Mouse (Mus musculus) retina, embryonic 14.5 days (tissue): ENCODE data around the gene Rps5.
"Not testable (repeated sequence)": the region's sequence is repeated elsewhere in the genome, so short reads cannot be mapped to it uniquely, and the experiment has no call there.

Experiments
- DNase-seq: peaks from one replicate; pipeline ENCODE4 v3.0.0-alpha.2; 2015; ENCODE audit warnings: low spot score

Rps5 gene

DNA sequence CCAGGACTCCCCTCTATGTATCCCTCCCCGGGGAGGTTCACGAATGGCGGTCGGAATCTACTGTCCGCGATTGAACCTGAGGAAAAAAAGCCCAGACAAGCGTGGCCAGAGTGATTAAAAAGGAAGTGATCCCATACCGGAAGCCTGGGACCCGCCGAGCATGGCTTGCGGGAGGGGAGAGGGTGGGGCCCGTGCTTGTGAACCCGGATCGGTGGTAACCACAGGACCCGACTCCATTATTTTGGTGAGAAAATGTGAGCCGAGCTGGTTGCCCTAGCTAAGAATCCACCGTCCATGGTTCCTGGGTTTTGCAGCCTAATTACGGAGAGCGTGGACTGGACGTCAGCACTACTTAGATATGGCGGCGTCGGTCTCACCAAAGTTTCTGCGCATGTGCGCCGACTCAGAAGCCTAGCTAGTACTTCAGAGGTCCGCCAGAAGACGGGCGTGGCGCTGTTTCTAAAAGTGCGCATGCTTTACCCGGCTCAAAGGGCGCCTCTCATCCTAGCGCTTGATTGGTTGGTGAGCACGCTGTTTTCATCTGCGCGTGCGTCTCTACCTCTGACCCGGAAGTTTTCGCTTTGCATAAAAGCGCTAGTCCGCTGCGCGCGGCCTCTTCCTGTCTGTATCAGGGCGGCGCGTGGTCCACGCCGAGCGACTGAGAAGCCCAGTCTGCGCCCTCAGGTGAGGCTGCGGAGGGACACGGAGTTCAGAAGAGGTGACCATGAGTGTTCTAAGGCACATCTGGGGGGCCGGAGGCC is at the start of gene Rps5:
Rps5 (plus strand) TSS at position 586 of the 761 bp plus-strand sequence.
- DNase-seq: peak; percentile 100

DNA sequence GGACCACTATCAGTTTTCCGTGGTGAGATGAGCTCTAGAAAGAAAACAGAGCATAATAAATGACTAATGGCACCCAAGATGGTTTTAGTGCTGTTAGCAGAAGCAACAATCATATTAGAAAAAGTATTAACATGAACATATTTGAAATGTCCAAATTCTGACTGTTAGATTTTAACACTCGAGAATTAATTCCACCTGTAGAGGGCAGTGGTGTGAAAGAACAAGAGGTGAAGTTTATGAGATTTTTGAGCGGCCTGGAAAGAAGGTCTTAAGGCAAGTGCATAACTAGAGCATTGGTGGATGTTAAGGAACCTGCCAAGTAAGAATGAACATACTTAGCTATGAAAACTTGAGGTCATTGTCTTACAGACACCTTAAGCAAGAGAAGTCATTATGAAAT is 47.8 kb upstream of the Rps5 start:
- peak; percentile 42 for DNase-seq

DNA sequence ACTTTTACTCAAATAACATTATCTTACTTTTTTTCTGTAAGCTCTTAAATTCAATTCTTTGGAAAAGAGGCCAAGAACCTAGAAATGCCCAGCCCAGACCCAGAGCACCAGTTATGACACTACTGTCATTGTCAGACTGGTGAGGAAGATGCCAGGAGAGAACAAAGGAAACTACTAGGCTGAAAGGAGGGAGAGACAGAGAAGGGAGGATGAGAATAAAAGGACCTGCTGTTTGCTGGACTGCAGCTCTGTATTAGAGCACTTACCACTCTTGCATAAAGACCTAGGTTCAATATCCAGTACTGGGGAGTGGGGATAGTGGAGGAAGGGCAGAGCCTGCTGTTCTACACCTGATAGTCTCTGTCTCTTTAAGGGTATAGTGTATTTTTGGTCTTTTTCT is 42.1 kb upstream of the Rps5 start:
- no peak for DNase-seq

GRCm38 (mm10) chr7:12880497-12880896 is 41.6 kb upstream of the Rps5 start:
- DNase-seq: not testable (repeated sequence)

DNA sequence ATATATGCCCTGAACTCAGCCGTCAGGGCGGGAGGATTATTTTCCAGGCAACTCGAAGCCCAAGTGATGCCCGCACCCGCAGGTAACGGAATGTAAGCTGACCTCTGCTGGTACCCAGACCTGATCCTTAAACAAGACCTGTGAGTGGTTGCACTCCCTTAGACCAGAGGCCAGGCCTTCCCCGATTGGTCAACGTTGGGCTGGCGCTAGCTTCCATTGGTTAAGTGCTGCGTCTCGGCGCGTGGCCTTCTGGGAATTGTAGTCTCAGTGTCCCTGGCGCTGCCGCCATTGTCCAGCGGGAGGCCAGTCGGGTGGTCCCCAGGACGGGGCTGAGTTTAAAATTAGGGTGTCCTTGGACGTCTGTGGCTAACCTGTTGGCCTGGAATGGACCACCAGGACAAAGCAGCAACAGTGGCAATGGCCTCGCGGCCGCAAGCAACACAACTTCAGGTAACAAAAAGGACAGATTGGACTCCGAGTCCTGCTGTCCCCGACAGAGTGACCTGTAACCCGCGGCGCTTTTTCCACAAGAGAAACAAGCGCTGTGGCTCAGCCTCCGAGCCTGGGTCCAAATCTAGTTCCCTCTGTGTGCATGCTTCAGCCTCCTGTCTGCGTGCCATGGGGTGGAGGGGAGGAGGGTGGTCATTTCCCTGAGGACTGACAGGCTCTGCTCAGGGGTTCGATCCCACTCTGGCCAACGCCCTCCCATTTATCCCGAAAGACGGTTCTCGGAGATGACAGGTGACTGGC is 41.0 kb upstream of the Rps5 start, which contains the start of gene Zfp128:
Zfp128 (plus strand) TSS at position 267 of the 750 bp plus-strand sequence.
- DNase-seq: peak; percentile 97

GRCm38 (mm10) chr7:12886563-12887266 is 35.4 kb upstream of the Rps5 start:
- no peak for DNase-seq

- DNase-seq: no peak
These were observed 34.5 kb upstream of the Rps5 start for GRCm38 (mm10) chr7:12887585-12887984.

DNA sequence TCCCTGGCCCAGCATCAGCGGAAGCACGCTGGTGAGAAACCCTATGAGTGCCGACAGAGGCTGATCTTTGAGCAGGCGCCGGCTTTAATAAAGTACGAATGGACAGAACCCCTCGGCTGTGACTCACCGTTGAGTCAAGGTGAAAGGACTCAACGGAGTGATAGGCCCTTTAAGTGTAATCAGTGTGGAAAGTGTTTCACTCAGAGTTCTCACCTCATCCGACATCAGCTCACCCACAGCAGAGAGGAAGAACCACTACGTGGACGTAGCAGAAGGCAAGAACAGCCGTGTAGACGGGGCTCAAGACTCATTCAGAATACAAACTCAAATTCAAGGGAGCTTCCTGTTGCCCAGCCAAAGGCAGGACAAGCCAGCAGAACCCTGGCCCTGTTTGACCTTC is 31.2 kb upstream of the Rps5 start:
- no peak for DNase-seq

DNA sequence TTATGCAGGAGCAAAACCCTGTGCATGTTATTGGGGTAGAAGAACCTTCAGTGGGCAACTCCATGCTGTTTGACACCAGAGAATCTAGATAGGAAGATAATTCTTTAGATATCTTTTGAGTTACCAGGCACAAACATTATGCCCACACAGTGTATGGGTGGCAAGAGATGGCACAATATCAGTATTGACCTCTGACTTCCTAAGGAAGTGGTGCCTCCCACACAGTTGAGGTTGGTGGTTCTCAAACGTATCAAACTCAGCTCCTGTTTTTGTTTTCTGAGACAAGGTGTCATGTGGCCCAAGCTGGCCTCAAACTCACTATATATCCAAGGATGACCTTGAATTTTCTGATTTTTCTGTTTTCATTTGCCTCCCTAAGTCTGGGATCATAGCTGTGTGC is 30.8 kb upstream of the Rps5 start:
- DNase-seq: no peak

DNA sequence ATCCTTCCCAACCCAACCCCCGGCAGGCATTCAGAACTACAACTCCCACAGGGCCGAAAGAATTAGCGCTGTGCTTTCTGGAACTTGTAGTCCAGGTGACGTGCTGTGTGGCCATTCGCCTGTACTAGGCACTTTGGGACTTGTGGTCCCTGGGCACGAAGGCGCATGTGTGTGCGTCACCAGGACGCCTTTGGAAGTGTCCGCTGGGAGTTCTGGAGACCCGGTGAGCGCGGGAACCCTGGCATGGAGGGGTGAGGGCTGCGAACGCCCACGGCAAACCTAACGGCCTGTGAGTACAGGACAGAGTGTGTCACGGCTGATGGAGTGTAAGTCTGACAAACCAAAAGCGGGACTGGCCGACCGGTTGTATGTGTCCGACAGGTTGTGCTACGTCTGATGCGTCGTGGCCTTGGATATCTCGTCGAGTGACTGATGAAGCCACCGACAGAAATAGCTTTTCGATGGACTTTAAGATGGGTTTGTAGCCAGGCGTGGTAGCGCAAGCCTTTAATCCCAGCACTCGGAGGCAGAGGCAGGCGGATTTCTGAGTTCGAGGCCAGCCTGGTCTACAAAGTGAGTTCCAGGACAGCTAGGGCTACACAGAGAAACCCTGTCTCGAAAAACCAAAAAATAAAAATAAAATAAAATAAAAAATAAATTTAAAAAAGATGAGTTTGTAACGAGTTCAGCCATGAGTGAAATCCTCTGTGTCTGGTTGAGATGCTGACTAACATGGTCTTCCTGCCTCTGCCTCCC is 24.3 kb upstream of the Rps5 start, which contains the start of gene Zscan22:
Zscan22 (plus strand) TSS at position 161 of the 756 bp plus-strand sequence.
- peak; percentile 94 for DNase-seq

DNA sequence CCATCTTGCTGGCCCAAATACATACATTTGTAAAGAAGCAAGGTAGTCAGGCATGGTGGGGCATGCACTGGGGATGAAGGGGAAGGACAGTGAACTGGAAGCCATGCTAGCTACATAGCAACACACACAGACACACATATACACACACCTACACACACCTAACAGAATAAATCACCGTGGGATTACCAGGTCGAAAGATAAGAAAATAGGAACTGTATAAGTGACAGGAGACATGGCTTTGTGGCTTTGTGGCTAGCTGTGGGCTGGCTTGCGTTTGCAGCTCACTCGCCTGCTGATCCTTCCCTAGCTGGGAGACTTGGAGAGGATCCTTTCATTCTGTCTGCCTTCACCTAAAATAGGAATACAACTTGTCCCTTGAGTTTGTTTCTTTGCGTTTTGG is 20.6 kb upstream of the Rps5 start:
- DNase-seq: no peak

GRCm38 (mm10) chr7:12903623-12904022 is 18.5 kb upstream of the Rps5 start:
- peak; percentile 45 for DNase-seq

DNA sequence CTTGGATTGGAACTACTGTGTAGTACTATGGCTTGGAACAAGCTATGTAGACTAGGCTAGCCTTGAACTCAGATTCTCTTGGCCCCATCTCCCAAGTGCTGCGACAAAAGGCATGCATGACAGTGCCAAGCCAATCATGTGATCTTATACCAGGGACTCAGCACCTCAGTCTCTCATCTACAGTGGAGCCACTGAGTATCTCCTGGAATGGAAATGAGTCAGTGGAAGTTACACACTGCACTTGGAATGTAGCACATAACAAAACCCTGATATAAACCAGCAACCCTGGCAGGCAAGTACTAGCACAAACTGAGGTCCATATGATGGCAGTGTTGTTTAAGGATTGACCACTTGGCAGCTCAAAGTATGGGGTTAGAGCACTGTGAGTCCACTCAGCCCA is 16.9 kb upstream of the Rps5 start:
- DNase-seq: no peak

- peak; percentile 91 for DNase-seq
These were observed 12.6 kb upstream of the Rps5 start for GRCm38 (mm10) chr7:12909498-12909962.

DNA sequence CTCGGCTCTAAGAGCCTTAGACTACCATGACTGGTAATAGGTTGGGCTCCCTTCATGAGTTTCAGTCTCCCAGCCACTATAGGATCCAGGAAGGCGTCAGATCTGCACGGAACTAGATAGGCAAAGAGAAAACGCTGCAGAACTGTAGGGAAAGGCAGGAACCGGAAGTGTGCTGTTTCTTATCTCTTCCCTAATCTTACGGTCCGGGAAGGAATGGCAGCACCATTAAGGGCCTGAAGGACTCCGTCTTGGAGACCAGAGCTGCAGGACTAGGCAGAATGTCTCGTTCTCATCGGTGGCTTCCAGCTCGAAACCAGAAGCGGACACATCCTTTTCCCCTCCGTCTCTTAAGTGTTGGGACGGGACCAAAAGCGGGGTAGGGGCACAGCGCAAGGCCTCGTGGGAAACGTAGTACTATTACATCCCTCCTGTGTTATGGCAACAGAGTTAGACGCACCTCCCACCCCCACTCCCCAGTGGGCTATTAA is 11.9 kb upstream of the Rps5 start:
- DNase-seq: peak; percentile 74

- peak; percentile 44 for DNase-seq
These were observed 8.5 kb upstream of the Rps5 start for GRCm38 (mm10) chr7:12913556-12913955.

GRCm38 (mm10) chr7:12920495-12920894 is 1.6 kb upstream of the Rps5 start:
- not testable (repeated sequence) for DNase-seq

- DNase-seq: no peak
These were observed 779 bp upstream of the Rps5 start for GRCm38 (mm10) chr7:12921318-12921704.

GRCm38 (mm10) chr7:12922729-12923128 is 639 bp downstream of the Rps5 start:
- no peak for DNase-seq

DNA sequence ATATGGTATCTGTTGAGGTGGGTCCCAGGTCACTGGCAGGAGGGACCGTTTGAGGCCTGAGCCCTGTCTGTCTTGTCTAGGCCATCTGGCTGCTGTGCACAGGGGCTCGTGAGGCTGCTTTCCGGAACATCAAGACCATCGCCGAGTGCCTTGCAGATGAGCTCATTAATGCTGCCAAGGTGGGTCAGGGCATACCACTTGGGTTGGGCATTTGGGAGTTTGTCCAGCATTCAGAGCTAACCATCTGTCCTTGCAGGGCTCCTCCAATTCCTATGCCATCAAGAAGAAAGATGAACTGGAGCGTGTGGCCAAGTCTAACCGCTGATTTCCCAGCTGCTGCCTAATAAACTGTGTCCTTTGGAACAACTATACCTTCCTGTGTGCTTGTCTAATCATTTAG is 4.2 kb downstream of the Rps5 start:
- DNase-seq: no peak

DNA sequence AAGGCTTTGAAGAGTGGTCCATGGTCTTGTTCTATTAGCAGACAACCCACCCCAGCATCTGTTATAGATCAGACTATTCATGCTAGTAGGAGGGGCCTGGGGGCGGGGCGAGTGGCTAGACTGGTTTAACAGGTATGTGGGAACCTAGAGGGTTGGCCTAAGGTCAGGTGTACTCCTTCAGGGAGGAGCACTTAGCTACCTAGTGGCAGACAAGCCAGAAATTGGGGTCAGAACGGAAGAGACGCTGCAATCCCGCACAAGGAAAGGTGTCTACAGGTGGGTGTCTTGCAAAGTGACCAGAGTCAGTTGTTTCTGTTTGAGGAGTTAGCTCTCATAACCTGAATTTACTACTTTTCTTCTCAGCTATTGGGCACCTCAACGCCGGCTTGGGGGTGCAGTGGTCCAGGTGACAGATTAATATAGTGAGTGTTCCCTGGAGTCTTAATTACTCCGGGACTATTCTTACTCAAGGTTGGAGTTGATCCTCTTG is 5.1 kb downstream of the Rps5 start, which contains the start of gene Rnf225:
Rnf225 (plus strand) TSS at position 226 of the 490 bp plus-strand sequence.
- DNase-seq: no peak
